Mouse (Mus musculus) forebrain, embryonic 16.5 days (tissue): ENCODE results near the gene Dnah14. TPM values are rescaled to one million over a fixed set of nuclear protein-coding genes. Genes with fewer than 3 reads are reported as not detected.

Source experiments
- ATAC-seq: fragments of 200-750 bp; cut with Nextera tagmentation; 2 replicates; pipeline ENCODE4 v1.8.0; 2017; ENCODE audit warnings: mild to moderate bottlenecking, moderate library complexity
- H3K27ac ChIP-seq: fragments of 300-500 bp; sonication (generic); 2 replicates; pipeline ENCODE4 v1.5.1; 2014; ENCODE audit warnings: low read length, control low read depth
- H3K27me3 ChIP-seq: fragments of 300-500 bp; sonication (generic); replicated peaks from 2 replicates; pipeline ENCODE4 v1.6.1; 2014; ENCODE audit warnings: low read length; ENCODE audit not compliant: control insufficient read depth, insufficient read depth
- H3K36me3 ChIP-seq: fragments of 300-500 bp; sonication (generic); 2 replicates; pipeline ENCODE4 v1.6.1; 2014; ENCODE audit not compliant: control insufficient read depth, insufficient read depth
- H3K4me1 ChIP-seq: fragments of 300-500 bp; sonication (generic); replicated peaks from 2 replicates; pipeline ENCODE4 v1.6.1; 2014; ENCODE audit warnings: low read length; ENCODE audit not compliant: control insufficient read depth, insufficient read depth
- H3K4me2 ChIP-seq: fragments of 300-500 bp; sonication (generic); 2 replicates; pipeline ENCODE4 v1.6.1; 2014; ENCODE audit warnings: mild to moderate bottlenecking, low read length, control low read depth
- H3K4me3 ChIP-seq: fragments of 300-500 bp; sonication (generic); replicated peaks from 2 replicates; pipeline ENCODE4 v1.5.1; 2014; ENCODE audit warnings: mild to moderate bottlenecking, low read length, control low read depth
- H3K9ac ChIP-seq: fragments of 300-500 bp; sonication (generic); replicated peaks from 2 replicates; pipeline ENCODE4 v1.6.1; 2014; ENCODE audit warnings: low read depth, low read length, control low read depth
- H3K9me3 ChIP-seq: fragments of 300-500 bp; sonication (generic); 2 replicates; pipeline ENCODE4 v1.6.1; 2016; ENCODE audit warnings: low read length; ENCODE audit not compliant: control insufficient read depth
- WGBS: fragments of 180-500 bp; shearing (Covaris S2); extraction: QIAGEN DNeasy Blood & Tissue Kit; methylation state at CpG from one replicate; pipeline ENCODE4 v1.1.7; 2014; 5-methylcytosine and 5-hydroxymethylcytosine counted together
- polyA plus RNA-seq: library from polyadenylated mRNA; unstranded; fragments of >200 nt; fragmentation: Nextera tagmentation; extraction: Ambion mirVana; gene quantifications from 2 replicates; pipeline ENCODE4 v1.2.1, GENCODE M21; 2015

Dnah14 gene
- polyA plus RNA-seq, 1 experiment from 2014 or later = 0.51 TPM

DNA sequence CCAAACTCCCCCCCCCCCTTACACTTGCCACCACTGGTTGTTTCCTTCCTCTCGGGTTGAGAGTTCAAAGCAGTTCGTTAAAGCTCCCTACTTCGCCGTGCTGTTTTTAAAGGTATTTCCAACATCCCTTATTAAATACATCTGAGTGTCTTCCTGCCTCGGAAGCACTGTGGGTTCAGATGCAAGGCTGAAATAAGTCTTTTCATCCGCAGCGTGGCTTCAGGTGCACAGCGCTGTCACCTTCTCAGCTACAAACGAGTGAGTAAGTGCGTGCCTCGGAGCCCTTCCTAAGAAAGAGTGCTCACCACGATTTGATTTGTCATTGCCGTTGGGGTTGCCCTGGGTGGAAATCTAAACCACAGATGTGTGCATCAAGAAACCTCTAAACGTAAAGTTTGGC is 266.4 kb downstream of the Dnah14 start, which contains the start of gene Lbr:
Gene Lbr (minus strand): TSS at position 266 of the 400 bp plus-strand sequence.
- Histone ChIP-seq H3K27me3 (no peaks in the 10 kb centered on the region), H3K9me3 (no peaks in the 10 kb centered on the region), H3K4me1 (peaks cover 27% of the 10 kb centered on the region), H3K4me3 (peak within 1 kb of the TSS; percentile 68), H3K27ac (peak within 1 kb of the TSS; percentile 79), H3K36me3 (0 out of 2 replicates have a peak, but pooled peaks cover 2% of the 10 kb centered on the region), H3K4me2 (peak within 1 kb of the TSS; percentile 87), H3K9ac (peak within 1 kb of the TSS; percentile 87)
- peak; percentile 1; the same call in 1 of the 2 replicates for ATAC-seq
- WGBS = 2% methylated on average over 14 of the region's 14 CpGs

DNA sequence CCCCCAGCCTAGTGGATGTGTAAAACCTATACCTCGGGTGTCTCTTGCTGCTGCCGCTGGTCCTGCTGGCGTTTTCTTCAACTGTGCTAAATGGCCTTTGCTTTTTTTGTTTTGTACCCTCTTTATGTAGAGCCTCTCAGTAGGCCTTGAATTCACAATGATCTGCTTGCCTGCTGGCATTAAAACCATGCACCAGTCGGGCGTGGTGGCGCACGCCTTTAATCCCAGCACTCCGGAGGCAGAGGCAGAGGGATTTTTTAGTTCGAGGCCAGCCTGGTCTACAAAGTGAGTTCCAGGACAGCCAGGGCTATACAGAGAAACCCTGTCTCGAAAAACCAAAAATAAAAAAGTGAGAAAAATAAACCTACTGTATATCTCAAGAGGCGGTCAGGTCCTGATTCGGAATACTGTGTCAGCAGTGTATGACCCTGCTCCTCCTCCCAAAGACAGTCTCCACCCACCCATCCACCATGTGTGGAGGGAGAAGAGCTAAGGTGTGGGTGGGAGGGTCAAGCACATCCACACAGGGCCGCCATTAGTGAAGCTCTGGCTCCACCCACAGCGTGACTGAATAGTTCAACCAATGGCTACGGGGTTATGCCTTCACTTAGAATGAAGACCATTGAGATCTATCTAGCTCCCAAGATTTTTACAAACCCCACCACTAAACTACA is 268.7 kb downstream of the Dnah14 start:
- Histone ChIP-seq H3K27me3 (no peaks in the 10 kb centered on the region), H3K9ac (no peak overlapping the region), H3K9me3 (no peaks in the 10 kb centered on the region), H3K4me1 (peaks cover 18% of the 10 kb centered on the region), H3K4me3 (no peak overlapping the region), H3K4me2 (no peak overlapping the region), H3K36me3 (no peaks in the 10 kb centered on the region), H3K27ac (no peak overlapping the region)
- WGBS = 55% methylated on average over 15 of the region's 15 CpGs
- ATAC-seq = no peak

DNA sequence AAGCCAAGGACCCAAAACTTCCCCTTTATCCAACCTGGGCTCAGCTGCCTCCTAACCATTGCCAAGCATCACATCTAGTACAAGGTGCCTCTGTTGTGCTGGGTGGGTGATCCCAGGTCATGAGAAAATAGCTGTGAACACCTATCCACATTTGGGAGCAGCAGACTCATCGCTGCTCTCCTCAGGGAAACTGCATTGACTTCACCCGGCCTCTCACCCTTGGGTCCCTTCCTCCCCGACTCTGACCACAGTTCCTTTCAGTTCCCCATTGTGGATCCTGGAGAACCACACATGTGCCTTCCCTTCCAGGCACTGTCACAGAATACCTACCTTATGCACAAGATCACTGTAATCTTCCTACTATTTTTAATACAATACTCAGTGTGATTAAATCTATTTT is 269.4 kb downstream of the Dnah14 start:
- H3K9ac ChIP-seq = no peak overlapping the region
- no peak overlapping the region for H3K27ac ChIP-seq
- ATAC-seq = no peak
- peaks cover 11% of the 10 kb centered on the region for H3K4me1 ChIP-seq
- H3K4me3 ChIP-seq = no peak overlapping the region
- no peaks in the 10 kb centered on the region for H3K9me3 ChIP-seq
- H3K36me3 ChIP-seq = no peaks in the 10 kb centered on the region
- H3K27me3 ChIP-seq = no peaks in the 10 kb centered on the region
- WGBS = 92% methylated on average over 3 of the region's 3 CpGs
- H3K4me2 ChIP-seq = no peak overlapping the region

DNA sequence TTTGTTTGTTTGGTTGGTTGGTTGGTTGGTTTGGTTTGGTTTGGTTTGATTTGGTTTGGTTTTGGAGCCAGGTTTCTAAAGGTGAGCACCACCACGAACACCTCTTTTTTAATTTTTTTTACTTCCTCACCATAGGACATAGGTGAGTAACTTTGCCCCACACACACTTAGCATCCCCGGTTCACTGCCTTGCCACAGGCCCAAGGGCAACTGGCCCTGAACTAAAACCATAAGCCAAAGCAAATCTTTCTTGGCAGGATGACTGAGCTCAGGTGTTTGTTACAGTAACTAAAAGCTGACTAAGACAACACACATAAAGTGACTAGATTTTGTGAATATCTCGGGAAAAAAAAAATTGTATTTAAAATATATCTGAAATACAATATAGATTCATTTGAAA is 271.0 kb downstream of the Dnah14 start:
- no peak overlapping the region for H3K27ac ChIP-seq
- no peaks in the 10 kb centered on the region for H3K9me3 ChIP-seq
- H3K27me3 ChIP-seq = no peaks in the 10 kb centered on the region
- H3K4me2 ChIP-seq = no peak overlapping the region
- no peak overlapping the region for H3K4me3 ChIP-seq
- no peak overlapping the region for H3K9ac ChIP-seq
- 90% methylated on average over 3 of the region's 3 CpGs for WGBS
- no peak for ATAC-seq
- no peaks in the 10 kb centered on the region for H3K36me3 ChIP-seq
- H3K4me1 ChIP-seq = peaks cover 13% of the 10 kb centered on the region

DNA sequence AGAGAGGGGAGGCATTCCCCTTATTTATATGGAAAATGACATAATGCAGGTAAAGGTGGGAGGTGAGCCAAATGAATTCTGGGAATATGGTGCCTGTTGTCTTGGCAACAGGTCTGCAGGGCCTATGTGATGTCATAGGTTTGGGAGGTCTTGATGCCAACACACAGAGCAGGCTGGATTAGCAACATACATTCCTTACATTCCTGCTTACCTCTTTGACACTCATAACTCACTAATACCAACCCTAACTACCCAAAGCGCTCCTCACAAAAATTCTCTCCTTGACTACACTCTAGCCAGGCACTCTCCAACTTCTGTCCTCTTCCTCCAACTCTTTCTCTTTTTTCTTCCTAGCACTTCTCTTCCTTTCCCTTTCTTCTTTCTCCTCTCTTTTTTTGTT is 271.9 kb downstream of the Dnah14 start:
- H3K9me3 ChIP-seq = no peaks in the 10 kb centered on the region
- H3K4me2 ChIP-seq = no peak overlapping the region
- peaks cover 12% of the 10 kb centered on the region for H3K4me1 ChIP-seq
- no peaks in the 10 kb centered on the region for H3K36me3 ChIP-seq
- H3K9ac ChIP-seq = no peak overlapping the region
- no peak for ATAC-seq
- 100% methylated on average over 1 of the region's 1 CpGs for WGBS
- H3K27me3 ChIP-seq = no peaks in the 10 kb centered on the region
- no peak overlapping the region for H3K27ac ChIP-seq
- H3K4me3 ChIP-seq = no peak overlapping the region

DNA sequence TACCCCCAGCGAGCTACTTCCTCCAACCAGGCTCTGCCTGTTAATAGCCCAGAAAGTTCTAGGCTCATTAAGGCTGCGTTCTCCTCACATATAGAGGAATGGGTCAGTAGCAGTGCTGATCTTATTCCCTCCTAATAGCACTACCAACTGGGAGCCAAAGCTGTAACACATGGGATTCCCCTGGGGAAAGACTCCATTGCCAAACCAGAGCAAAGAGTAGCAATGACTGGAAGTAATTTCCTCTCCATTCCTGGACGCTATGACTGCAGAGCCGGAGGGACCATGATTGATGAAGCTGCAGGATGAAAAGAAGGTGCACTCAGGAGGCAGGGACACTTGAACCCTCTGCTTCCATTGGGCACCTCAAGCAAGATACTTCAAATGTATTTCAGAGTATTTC is 274.1 kb downstream of the Dnah14 start:
- no peak for ATAC-seq
- no peak overlapping the region for H3K4me2 ChIP-seq
- no peak overlapping the region for H3K9ac ChIP-seq
- H3K9me3 ChIP-seq = no peaks in the 10 kb centered on the region
- WGBS = 70% methylated on average over 4 of the region's 4 CpGs
- no peaks in the 10 kb centered on the region for H3K27me3 ChIP-seq
- H3K36me3 ChIP-seq = no peaks in the 10 kb centered on the region
- peaks cover 16% of the 10 kb centered on the region for H3K4me1 ChIP-seq
- H3K4me3 ChIP-seq = no peak overlapping the region
- H3K27ac ChIP-seq = no peak overlapping the region

DNA sequence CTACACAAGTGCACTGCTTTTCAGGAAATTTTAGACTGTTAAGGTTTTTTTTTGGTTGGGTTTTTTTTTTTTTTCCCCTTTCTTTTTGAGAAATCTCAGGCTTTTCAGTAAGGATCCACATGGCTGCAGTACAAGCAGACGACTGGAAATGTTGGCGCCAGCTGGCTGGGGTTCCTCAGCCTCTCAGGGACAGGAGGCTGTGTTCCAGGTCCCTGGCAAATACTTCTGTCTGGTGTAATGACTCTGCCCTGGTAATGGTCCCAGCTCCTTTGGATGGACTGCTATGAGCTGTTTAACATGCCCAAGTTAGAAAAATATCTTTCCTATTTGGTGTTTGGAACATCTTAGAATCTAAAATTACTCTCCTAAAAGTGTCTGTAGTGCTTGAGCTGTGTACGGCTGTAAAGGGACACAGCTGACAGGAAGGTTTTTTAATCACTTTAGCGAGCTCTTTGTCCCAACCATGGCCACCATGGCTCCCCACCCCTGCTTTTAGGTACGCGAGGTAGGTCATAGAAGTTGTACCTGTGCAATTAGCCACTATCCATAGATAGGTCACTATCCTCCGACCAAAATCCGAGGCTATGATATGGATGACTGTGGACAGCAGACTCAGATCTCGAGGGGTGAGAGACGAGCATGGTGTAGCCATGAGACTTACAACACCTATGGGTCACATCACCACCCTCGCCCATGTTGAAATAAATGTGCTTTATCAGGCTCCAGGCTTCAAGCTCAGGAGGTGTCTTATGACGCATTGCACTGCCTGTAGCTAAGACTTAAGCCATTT is 275.4 kb downstream of the Dnah14 start:
- no peak overlapping the region for H3K9ac ChIP-seq
- no peaks in the 10 kb centered on the region for H3K36me3 ChIP-seq
- H3K4me2 ChIP-seq = no peak overlapping the region
- peaks cover 16% of the 10 kb centered on the region for H3K4me1 ChIP-seq
- peak; percentile 77 for ATAC-seq
- H3K4me3 ChIP-seq = no peak overlapping the region
- H3K27me3 ChIP-seq = no peaks in the 10 kb centered on the region
- WGBS = 79% methylated on average over 12 of the region's 12 CpGs
- no peaks in the 10 kb centered on the region for H3K9me3 ChIP-seq
- H3K27ac ChIP-seq = peak overlapping the region; percentile 50

DNA sequence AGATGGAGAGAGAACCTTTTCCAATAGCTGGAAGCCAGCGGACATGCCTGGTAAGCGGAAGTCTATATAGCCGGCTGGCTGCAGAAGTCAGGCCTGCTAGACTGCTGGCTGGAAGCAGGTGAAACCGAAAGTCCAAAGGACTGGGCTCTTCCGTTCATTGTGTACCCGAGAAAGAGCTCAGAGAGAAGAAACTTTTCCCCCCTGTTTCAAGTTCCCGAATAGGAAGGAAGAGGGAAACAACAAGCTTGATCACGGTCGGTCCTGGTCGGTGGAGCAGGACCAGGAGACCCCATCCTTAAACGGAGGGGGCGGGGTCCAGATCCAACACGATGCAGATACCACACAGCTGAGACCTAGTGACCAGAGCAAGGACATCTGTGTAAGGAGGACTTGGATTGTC is 276.1 kb downstream of the Dnah14 start:
- Histone ChIP-seq H3K4me3 (no peak overlapping the region), H3K27ac (no peak overlapping the region; the same call in 1 of the 2 replicates), H3K4me2 (no peak overlapping the region), H3K9ac (no peak overlapping the region), H3K36me3 (no peaks in the 10 kb centered on the region), H3K9me3 (no peaks in the 10 kb centered on the region), H3K27me3 (no peaks in the 10 kb centered on the region), H3K4me1 (peaks cover 16% of the 10 kb centered on the region)
- ATAC-seq = no peak
- 53% methylated on average over 13 of the region's 13 CpGs for WGBS

DNA sequence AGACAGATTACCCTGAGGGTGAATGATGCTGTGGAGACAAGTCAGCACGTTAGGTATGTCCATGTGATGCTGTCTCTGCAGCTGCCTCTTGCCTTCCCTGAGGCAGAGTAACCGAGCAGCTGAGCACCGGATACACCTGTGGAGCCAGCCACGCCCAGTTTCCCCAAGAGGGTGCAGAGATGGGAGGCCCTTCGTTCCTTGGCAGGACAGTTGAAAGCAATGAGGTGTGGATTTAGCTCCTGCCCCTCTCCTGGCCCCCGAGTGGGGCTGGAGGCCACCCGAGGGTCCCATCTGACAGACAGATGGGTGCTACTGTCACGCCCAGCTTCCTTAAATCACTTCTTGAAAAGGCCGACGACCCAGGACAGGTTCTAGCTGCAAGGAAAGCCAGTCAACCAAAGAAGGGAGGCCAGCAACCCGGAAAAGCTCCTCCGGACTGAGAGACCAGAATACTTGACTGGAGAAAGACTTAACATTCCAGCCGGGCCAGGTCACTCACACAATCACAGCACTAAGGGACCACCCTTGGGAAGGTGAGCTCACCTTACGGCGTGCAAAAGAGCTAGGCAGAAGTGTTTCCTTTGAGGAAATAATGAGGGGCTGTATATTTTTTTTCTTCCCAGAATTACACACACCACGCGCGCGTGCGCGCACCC is 276.9 kb downstream of the Dnah14 start:
- WGBS = 9% methylated on average over 15 of the region's 21 CpGs
- peak overlapping the region; percentile 7; the same call in 1 of the 2 replicates for H3K4me3 ChIP-seq
- ATAC-seq = no peak
- H3K9me3 ChIP-seq = no peaks in the 10 kb centered on the region
- H3K27ac ChIP-seq = no peak overlapping the region
- peak overlapping the region; percentile 28 for H3K4me2 ChIP-seq
- H3K36me3 ChIP-seq = no peaks in the 10 kb centered on the region
- no peak overlapping the region for H3K9ac ChIP-seq
- peaks cover 16% of the 10 kb centered on the region for H3K4me1 ChIP-seq
- H3K27me3 ChIP-seq = no peaks in the 10 kb centered on the region
